Mouse (Mus musculus): ENCODE results near the gene Gli3. TPM values are rescaled to one million over a fixed set of nuclear protein-coding genes. Genes with fewer than 3 reads are reported as not detected.

Gli3 gene
- polyA plus RNA-seq, 1 experiment: 24.7 TPM

DNA sequence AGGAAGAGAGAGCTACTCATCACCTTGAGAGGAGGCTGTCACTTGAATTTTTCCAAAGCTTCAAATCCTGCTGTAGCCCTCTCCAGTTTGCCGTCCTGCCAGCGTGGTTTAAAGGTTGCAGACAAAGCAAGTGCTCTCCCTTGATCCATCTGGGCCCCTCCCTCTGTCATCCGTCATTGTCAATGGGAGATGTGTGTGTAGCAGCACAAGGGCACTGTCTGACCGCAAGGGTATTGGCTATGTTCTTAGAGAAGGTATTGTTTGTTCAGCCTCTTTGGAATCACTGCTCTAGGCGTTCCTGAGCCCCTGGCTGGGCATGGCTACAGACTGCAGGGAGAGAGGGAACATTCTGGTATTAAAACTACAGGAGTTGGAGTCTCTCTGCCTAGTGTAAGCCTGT lies 79.0 kb downstream of the Gli3 start:
- H3K9me3 ChIP-seq (replicated peaks; ENCODE audit: control insufficient read depth, insufficient read depth, low read length, poor library complexity, severe bottlenecking): no peaks in the 10 kb centered on the region
- no peaks in the 10 kb centered on the region for H3K4me1 ChIP-seq (ENCODE audit: control insufficient read depth, insufficient read depth, low read length)
- H3K4me3 ChIP-seq (ENCODE audit: low read depth, low read length): no peak overlapping the region
- H3K36me3 ChIP-seq (ENCODE audit: control insufficient read depth, insufficient read depth, low read length, poor library complexity, severe bottlenecking): no peaks in the 10 kb centered on the region
- no peak overlapping the region for H3K9ac ChIP-seq (ENCODE audit: low read depth, poor library complexity, severe bottlenecking)
- no peaks in the 10 kb centered on the region for H3K27me3 ChIP-seq (ENCODE audit: control insufficient read depth, insufficient read depth, low read length, poor library complexity, severe bottlenecking)
- TF ChIP-seq CTCF (IDR thresholded peaks at IDR 0.05; ENCODE audit: low read depth, low read length) (no peak), POLR2A (IDR thresholded peaks at IDR 0.05; ENCODE audit: insufficient read depth, low read length) (no peak), EP300 (IDR thresholded peaks at IDR 0.05; ENCODE audit: insufficient read depth, low read depth, low read length) (no peak)
- no peak overlapping the region for H3K27ac ChIP-seq (ENCODE audit: insufficient read depth, low read length)

DNA sequence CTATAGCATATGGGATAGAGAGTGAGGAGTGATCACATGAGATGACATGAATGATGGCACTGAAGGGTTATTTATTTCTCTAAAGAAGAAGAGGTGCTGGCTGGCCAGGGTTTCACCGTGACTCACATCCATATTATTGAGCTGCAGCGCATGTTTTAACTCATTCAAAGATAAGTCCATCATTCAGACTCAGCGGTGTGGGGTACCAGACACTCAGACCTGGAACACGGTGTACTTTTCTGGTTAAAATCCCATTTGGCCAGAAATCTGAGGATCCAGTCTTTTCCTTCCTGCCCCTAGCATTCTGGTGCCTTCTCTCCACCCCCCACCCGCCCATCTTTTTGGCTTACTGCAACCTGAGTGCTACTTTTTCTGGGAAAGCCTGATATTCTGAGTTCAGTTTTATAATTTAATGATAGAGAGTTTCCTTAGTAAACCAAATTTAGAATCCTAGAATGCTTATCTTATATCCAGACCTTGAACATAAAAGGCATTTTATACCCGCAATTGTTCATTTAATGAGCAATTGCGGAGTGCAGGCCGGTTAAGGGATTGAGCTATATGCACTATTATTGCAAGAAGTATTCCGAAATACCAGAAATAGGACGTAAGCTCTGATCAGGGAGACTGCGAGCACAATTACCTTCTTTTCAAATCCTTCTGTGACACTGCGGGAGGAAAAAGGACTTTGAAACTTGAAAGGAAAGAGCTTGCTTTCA lies 80.3 kb downstream of the Gli3 start:
- no peak for TF ChIP-seq EP300 (IDR thresholded peaks at IDR 0.05; ENCODE audit: insufficient read depth, low read depth, low read length)
- Histone ChIP-seq H3K36me3 (ENCODE audit: control insufficient read depth, insufficient read depth, low read length, poor library complexity, severe bottlenecking) (no peaks in the 10 kb centered on the region), H3K4me3 (ENCODE audit: low read depth, low read length) (no peak overlapping the region), H3K27me3 (ENCODE audit: control insufficient read depth, insufficient read depth, low read length, poor library complexity, severe bottlenecking) (no peaks in the 10 kb centered on the region), H3K9me3 (replicated peaks; ENCODE audit: control insufficient read depth, insufficient read depth, low read length, poor library complexity, severe bottlenecking) (no peaks in the 10 kb centered on the region), H3K9ac (ENCODE audit: low read depth, poor library complexity, severe bottlenecking) (no peak overlapping the region), H3K4me1 (ENCODE audit: control insufficient read depth, insufficient read depth, low read length) (no peaks in the 10 kb centered on the region), H3K27ac (ENCODE audit: insufficient read depth, low read length) (no peak overlapping the region)

DNA sequence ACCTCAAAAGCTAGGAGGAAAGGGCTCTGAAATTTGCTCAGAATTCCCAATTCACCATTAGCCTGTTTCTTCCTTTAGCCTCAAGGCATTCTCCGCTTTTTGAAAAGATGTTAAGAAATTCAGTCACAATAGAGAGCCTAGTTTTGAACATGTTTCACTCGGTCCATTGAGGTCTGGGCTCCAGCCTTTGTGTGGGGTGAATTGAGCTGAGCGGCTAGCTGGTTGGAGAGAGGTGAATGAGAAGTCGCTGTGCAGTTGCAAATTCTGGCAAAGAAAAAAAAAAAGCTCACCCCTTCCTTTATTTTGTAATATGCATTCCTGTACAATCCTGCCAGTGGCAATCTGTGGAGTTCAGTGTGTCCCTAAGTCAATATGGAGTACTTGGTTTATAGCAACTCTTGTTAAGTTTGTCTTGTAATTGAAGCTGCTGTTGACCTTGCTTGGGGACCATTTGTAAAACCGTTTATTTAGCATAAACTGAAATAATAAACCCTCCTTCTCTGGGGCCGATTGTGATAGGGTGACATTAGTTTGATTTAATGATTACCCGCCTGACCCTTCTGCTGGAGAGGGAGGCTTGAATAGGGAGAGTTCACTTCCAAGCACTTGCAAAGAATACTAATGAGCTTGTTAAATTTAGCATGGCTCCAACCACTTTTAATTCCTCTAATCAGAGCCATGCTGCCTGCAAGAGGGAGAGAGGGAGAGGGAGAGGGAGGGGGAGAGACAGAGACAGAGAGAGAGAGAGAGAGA lies 81.0 kb downstream of the Gli3 start:
- H3K4me1 ChIP-seq (ENCODE audit: control insufficient read depth, insufficient read depth, low read length): no peaks in the 10 kb centered on the region
- no peaks in the 10 kb centered on the region for H3K36me3 ChIP-seq (ENCODE audit: control insufficient read depth, insufficient read depth, low read length, poor library complexity, severe bottlenecking)
- no peak for TF ChIP-seq POLR2A (IDR thresholded peaks at IDR 0.05; ENCODE audit: insufficient read depth, low read length)
- no peak for TF ChIP-seq CTCF (IDR thresholded peaks at IDR 0.05; ENCODE audit: low read depth, low read length)
- TF ChIP-seq EP300 (IDR thresholded peaks at IDR 0.05; ENCODE audit: insufficient read depth, low read depth, low read length): no peak
- no peak overlapping the region for H3K4me3 ChIP-seq (ENCODE audit: low read depth, low read length)
- H3K9me3 ChIP-seq (replicated peaks; ENCODE audit: control insufficient read depth, insufficient read depth, low read length, poor library complexity, severe bottlenecking): no peaks in the 10 kb centered on the region
- H3K9ac ChIP-seq (ENCODE audit: low read depth, poor library complexity, severe bottlenecking): no peak overlapping the region
- no peaks in the 10 kb centered on the region for H3K27me3 ChIP-seq (ENCODE audit: control insufficient read depth, insufficient read depth, low read length, poor library complexity, severe bottlenecking)
- no peak overlapping the region for H3K27ac ChIP-seq (ENCODE audit: insufficient read depth, low read length)

DNA sequence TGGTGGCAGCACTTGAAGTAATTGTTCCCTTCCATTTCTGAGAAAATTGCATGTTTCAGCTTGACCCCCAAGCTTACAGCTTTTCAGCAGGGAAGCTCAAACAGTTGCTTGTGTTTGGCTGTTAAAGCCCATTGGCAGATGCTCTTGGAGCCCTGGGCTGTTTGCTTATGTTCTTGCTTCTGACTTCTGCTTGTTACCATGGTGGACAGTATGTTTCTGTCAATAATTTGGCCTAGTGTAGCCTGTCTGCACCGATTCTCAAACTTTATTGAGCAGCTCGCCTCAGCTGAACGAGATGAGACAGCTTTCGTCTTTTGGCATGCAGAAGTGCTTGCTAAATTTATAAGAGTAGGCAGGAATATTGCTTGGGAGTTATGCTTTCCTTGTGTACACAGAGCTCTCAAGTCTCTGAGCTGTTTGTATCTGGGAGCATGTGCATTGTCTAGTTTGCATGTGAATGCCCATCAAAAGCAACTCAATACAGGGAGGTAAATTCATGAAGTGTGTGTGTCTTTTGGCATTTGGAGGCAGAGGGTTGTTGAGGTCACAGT lies 82.4 kb downstream of the Gli3 start:
- TF ChIP-seq EP300 (IDR thresholded peaks at IDR 0.05; ENCODE audit: insufficient read depth, low read depth, low read length): no peak
- TF ChIP-seq POLR2A (IDR thresholded peaks at IDR 0.05; ENCODE audit: insufficient read depth, low read length): no peak
- no peak for TF ChIP-seq CTCF (IDR thresholded peaks at IDR 0.05; ENCODE audit: low read depth, low read length)
- Histone ChIP-seq H3K9me3 (replicated peaks; ENCODE audit: control insufficient read depth, insufficient read depth, low read length, poor library complexity, severe bottlenecking) (no peaks in the 10 kb centered on the region), H3K4me3 (ENCODE audit: low read depth, low read length) (no peak overlapping the region), H3K27ac (ENCODE audit: insufficient read depth, low read length) (no peak overlapping the region), H3K4me1 (ENCODE audit: control insufficient read depth, insufficient read depth, low read length) (no peaks in the 10 kb centered on the region), H3K27me3 (ENCODE audit: control insufficient read depth, insufficient read depth, low read length, poor library complexity, severe bottlenecking) (no peaks in the 10 kb centered on the region), H3K9ac (ENCODE audit: low read depth, poor library complexity, severe bottlenecking) (no peak overlapping the region), H3K36me3 (ENCODE audit: control insufficient read depth, insufficient read depth, low read length, poor library complexity, severe bottlenecking) (no peaks in the 10 kb centered on the region)

DNA sequence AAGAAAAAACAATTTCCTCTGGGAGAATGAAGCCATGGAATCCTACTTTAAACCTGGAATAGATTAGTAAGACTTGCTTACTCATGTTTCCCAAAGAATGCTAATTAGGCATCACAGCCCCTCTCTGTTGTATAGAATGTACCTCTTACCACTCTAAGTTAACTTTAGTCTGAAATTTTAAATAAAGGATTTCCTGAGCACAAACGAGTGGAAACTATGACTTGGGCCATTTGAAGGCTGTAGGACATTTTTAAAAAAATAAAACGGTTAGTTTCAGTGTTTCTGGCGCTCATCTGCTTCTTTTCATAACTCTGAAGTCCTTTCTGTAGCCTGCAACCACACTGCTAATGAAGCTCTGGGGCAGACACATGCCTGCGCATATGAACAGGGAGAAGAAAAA lies 83.2 kb downstream of the Gli3 start:
- Histone ChIP-seq H3K4me3 (ENCODE audit: low read depth, low read length) (no peak overlapping the region), H3K9me3 (replicated peaks; ENCODE audit: control insufficient read depth, insufficient read depth, low read length, poor library complexity, severe bottlenecking) (no peaks in the 10 kb centered on the region), H3K9ac (ENCODE audit: low read depth, poor library complexity, severe bottlenecking) (no peak overlapping the region), H3K27ac (ENCODE audit: insufficient read depth, low read length) (no peak overlapping the region), H3K27me3 (ENCODE audit: control insufficient read depth, insufficient read depth, low read length, poor library complexity, severe bottlenecking) (no peaks in the 10 kb centered on the region), H3K4me1 (ENCODE audit: control insufficient read depth, insufficient read depth, low read length) (no peaks in the 10 kb centered on the region), H3K36me3 (ENCODE audit: control insufficient read depth, insufficient read depth, low read length, poor library complexity, severe bottlenecking) (no peaks in the 10 kb centered on the region)
- TF ChIP-seq POLR2A (IDR thresholded peaks at IDR 0.05; ENCODE audit: insufficient read depth, low read length) (no peak), EP300 (IDR thresholded peaks at IDR 0.05; ENCODE audit: insufficient read depth, low read depth, low read length) (no peak), CTCF (IDR thresholded peaks at IDR 0.05; ENCODE audit: low read depth, low read length) (no peak)

DNA sequence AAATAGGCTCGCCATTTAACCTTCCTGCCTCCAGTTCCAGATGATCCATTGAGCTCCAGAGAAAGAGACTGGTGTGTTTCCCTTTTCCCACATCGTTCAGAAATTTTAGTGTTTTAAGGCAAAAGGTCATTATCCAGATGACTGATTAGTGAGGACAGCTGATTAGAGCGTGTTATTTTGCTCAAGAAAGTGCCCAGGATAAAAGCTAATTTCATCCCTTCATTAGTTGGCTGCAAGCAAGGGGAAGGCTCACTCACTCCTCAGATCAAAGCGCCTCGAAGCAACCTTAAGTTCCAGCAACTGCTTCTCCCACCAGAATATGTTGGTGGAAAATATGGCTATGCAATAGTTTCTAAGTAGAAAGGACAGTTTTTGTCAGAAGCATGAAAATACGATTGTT lies 86.4 kb downstream of the Gli3 start:
- H3K4me1 ChIP-seq (ENCODE audit: control insufficient read depth, insufficient read depth, low read length): no peaks in the 10 kb centered on the region

More for the DNA sequence above, 86.4 kb downstream of the Gli3 start:
- no peaks in the 10 kb centered on the region for H3K9me3 ChIP-seq (replicated peaks; ENCODE audit: control insufficient read depth, insufficient read depth, low read length, poor library complexity, severe bottlenecking)
- no peak overlapping the region for H3K9ac ChIP-seq (ENCODE audit: low read depth, poor library complexity, severe bottlenecking)
- H3K4me3 ChIP-seq (ENCODE audit: low read depth, low read length): no peak overlapping the region
- no peaks in the 10 kb centered on the region for H3K27me3 ChIP-seq (ENCODE audit: control insufficient read depth, insufficient read depth, low read length, poor library complexity, severe bottlenecking)
- no peak for TF ChIP-seq CTCF (IDR thresholded peaks at IDR 0.05; ENCODE audit: low read depth, low read length)
- TF ChIP-seq EP300 (IDR thresholded peaks at IDR 0.05; ENCODE audit: insufficient read depth, low read depth, low read length): no peak
- no peak for TF ChIP-seq POLR2A (IDR thresholded peaks at IDR 0.05; ENCODE audit: insufficient read depth, low read length)
- no peaks in the 10 kb centered on the region for H3K36me3 ChIP-seq (ENCODE audit: control insufficient read depth, insufficient read depth, low read length, poor library complexity, severe bottlenecking)
- H3K27ac ChIP-seq (ENCODE audit: insufficient read depth, low read length): no peak overlapping the region
